Mouse (Mus musculus): ENCODE results near the gene Ocm.
"Not testable (repeated sequence)": the region's sequence is repeated elsewhere in the genome, so short reads cannot be mapped to it uniquely, and the experiment has no call there.

The Ocm gene

DNA sequence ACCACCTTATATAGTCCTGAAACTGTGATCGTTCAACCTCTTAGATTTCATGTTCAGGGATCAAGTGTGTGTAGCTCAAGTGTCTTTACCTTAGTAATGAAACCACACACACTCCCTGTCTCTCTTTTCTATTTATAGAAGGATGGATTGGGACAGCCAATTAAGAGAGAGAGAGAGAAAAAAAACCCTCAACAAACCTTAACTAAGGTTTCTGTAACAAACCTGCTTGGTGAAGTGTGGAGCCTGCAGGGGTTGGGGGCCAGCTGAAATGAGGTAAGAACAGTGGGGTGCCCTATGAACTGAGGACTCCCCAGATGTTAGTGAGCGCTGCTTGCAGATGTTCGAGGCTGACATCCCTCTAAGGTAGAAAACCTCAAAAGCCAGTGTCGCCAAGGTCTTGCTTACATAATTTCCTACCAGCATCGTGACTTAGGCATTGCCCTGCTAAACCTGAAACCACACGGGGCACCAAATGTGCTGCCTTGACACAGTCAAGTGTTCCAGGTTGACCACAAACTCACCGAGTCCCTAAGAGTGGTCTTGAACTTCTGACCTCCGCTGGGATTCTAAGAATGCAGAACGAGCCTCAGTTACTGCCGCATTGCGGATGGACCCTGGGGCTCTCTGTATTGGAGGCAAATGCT is at the start of gene Ocm:
TSS of gene Ocm (minus strand) at position 51 of the 644 bp plus-strand sequence.
- no peak for DNase-seq (ENCODE audit: low spot score in 2 of 2)

DNA sequence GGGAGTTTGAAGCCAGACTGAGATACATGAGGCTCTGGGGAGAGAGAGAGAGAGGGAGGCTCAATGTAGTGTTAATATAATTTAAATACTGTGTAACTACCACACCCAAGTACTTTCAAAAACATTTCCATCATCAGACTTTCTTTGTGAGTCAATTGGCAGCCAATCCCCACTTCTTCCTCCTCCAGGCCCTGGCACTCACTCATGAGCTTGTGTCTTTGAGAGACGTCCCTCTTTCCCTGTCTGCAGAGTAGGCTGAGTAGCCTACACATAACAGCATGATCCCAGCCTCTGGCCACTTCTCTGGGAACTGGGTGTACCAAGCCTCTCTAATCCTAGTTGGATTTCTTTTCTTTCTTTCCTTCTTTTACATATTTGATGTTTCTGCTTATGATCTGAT is 44.8 kb upstream of the Ocm start:
- DNase-seq (ENCODE audit: low spot score in 2 of 2): no peak

DNA sequence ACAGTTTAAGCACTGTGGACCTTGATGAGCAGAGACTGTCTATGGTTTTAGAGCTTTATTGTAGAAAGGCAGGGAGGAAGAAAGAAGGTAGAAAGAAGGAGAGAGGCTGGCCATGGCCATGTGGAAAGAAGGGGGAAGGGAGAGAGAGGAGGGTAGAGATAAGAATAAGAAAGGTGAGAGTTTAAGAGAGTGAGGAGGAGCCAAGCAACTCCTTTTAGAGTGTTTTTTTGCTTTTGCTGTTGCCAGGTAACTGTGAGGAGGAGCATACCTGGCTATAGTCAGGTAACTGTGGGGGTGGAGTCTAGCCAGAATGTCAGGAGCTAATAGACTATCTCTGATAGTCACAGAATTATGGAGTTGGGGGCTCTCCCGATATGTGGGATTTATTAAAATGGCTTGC is 43.6 kb upstream of the Ocm start:
- no peak for DNase-seq (ENCODE audit: low spot score in 2 of 2)

DNA sequence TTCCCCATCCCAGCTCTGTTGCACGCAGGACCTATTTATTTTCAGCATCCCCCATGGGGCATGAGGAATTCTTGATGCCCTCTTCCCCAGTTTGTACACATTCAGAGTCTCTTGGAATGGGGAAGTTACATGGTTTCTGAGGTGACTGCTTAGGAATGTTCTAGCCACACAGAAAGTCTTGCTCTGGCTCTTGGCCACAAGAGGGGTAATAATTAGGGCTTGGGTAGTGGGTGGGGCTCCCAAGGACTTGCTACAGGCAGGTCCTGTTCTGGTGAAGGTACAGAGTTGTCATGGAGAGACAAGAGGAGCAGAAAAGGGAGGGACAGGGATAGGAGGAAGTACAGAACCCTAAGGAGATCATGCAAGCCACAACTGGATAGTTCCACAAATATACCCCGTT is 39.6 kb upstream of the Ocm start:
- DNase-seq (ENCODE audit: low spot score in 2 of 2): peak; percentile 19 to 24

DNA sequence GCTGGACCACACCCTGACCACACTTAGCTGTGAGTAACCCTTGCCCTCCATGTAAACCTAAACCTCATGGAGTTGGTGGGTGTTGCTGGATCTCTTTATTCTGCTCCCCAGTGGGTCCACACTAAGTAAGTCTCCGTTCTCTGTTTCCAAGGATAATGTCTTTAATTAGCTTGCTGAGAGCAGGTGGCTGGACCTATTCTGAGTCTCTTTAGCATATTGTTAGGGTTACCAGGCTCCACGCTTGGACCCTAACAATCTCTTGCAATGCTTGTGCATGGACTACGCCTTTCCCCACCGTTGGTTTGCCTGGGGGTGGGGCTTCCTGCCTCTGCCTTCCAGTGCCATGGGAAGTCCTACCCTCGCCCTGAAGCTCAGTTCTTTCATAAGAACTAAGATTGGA is 37.6 kb upstream of the Ocm start:
- no peak for DNase-seq (ENCODE audit: low spot score in 2 of 2)

DNA sequence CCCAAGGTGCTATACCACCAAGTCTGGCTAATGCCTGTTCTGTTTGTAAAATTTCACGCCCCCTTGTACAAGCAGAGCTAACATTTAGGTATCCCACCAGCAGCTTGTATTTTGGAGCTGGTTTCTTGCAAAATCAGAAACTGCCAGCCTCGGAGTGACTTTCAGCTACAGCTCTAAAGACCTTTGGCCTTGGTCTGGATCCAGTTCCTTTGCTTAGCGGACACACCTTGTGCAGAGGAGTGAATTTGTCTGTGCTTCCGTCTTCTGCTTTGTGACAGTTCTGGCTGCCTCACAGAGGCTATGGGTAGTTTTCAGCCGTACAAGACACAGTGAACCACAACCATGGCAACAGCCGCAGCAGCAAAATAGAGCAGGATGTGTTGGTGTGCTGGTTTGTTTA is 27.9 kb upstream of the Ocm start:
- DNase-seq (ENCODE audit: low spot score in 2 of 2): no peak

DNA sequence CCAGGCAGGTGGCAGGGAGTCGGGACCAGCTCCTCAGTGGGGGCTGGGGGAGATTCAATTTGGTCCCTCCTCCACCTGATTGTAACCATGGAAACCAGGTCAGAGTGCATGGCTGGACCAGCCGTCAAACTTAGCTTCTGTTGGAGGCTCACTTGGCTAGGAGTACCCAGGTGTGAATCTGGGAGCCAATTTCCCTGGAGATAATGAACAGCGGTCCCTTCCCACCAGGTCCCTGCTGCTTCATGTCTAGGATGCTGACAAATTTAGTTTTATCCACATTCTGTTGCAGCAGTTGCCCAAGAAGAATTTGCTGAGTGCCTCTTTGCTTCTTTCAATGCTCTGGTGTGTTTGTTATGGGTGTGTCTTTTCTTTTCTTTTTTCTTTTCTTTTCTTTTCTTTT is 27.0 kb upstream of the Ocm start:
- DNase-seq (ENCODE audit: low spot score in 2 of 2): no peak

DNA sequence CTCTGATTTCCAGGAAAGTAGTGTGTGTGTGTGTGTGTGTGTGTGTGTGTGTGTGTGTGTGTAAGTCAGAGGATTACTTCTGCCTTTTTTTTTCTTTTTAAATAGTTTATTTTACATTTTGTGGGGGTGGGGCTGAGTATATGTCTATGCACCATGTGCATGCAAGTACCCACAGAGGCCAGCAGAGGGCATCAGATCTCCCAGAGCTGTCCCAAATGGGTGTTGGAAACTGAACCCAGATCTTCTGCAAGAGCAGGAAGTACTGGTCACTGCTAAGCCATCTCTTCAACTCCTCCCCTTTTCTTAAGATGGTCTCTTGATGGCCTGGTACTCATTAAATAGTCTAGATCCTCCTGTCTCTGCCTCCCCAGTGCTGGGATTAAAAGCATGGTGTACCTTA is 24.8 kb upstream of the Ocm start:
- no peak for DNase-seq (ENCODE audit: low spot score in 2 of 2)

DNA sequence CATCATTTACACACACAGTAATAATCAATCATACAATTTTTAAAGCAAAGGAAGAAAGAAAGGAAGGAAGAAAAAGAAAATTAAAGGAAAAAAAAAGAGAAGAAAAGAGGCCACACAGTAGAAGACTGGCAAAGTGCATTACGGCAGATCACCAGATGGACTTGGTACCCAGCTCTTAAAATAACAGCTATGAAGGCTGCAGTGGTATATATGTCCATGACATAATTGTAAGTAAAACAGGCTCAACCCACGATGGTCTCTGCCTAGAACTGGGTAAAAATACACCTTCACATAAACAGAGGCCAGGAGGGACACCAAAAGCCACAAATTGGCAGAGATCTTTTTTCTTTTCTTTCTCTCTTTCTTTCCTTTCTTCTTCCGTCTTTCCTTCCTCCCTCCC is 23.4 kb upstream of the Ocm start:
- no peak for DNase-seq (ENCODE audit: low spot score in 2 of 2)

DNA sequence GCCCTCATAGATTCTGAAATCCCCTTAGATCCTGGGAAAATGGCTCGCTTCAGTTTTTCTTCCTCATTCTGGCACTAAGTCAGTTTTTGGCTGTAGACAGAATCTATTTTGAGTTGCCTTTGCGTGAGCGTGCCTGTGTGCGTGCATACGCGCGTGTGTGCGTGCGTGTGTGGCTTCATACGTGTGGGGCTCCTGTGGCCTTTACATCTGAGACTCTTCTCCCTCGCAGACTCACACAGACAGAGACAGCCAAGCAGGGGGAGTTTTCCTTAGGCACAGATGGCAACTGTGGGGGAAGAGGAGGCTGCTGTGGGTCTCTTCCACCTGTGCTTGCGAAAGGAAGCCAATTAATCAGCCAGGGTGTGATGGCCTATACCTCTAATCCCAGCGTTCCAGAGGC is 20.9 kb upstream of the Ocm start:
- DNase-seq (ENCODE audit: low spot score in 2 of 2): no peak

DNA sequence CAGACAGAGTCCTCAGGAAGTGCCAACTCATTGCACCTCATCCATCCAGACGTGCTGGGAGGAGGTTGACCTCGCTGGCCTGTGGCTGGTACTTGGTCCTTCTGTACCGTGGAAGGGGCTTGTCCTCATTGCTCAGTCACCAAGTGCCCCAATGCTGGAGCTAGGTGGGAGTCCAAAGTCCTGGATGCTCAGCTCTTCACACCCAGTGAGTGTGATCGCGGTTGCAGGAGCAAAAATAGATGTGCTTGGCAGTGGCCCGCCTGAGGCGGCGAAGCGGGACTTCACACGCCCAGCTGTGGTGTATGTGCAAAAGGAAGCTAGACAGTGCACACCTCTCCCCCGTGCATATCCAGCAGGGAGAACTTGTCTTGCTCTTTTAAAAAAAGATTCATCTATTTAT is 16.7 kb upstream of the Ocm start:
- no peak for DNase-seq (ENCODE audit: low spot score in 2 of 2)

DNA sequence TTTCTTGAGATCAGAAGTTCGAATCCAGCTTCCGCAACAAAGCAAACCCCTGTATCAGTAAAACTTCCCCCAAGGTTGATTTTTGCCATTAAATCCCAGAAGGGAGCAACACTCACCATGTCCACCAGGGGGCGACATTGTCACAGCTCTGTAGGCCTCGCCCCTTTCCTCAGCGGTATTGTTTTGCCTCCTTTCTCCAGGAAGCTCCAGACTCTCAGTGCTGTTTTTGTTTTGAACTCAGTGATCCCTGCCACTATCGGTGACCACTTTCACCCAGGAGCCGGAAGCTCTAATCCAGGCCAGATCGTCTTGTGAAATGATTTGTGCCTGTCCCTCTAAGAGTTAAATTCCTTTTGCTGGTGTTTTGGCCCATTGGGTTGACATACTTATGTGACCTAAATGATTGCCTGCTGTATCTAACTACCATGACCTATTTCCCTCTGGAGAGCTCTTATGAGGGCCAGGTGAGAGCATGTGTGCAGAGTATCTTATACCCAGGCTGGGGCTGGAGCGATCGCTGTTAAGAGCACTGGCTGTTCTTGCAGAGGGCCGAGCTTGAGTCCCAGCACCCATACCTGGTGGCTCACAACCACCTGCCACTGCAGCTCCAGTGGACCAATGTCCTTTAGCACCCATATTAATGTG is 14.4 kb upstream of the Ocm start:
- peak; percentile 56 to 69 for DNase-seq (ENCODE audit: low spot score in 2 of 2)

DNA sequence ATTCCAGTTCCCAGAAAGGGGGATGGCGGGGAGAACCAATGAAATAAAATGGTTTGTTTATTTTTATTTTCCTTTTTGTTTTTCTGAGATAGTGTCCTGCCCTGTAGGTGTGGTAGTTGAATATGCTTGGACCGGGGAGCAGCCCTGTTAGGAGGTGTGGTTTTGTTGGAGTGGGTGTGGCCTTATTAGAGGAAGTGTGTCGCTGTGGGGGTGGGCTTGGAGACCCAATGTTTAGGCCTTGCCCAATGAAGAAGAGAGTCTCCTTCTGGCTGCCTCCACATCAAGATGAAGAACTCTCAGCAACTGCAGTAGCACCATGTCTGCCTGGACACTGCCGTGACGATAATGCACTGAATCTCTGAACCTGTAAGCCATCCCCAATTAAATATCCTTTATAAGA is 13.4 kb upstream of the Ocm start:
- DNase-seq (ENCODE audit: low spot score in 2 of 2): no peak

DNA sequence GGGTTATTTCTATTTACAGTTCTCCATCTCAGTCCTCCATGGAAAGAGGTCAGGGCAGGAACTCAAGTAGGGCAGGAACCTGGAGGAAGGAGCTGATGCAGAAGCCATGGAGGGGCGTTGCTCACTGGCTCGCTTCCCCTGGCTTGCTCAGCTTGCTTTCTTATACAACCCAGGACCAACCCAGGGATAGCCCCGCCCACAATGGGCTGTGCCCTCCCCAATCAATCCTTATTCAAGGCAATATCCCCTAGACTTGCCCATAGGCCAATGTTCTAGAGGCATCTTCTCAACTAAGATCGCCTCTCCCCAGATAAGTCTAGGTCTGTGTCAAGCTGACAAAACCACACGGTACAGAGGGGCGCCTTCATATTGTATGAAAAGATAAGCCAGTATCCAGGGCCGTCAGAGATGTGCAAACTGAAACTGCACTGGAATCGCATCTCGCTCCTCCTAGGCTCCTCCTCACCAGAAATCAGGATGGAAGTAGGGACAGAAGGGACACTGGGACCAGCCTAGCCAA is 12.7 kb upstream of the Ocm start:
- no peak for DNase-seq (ENCODE audit: low spot score in 2 of 2)

DNA sequence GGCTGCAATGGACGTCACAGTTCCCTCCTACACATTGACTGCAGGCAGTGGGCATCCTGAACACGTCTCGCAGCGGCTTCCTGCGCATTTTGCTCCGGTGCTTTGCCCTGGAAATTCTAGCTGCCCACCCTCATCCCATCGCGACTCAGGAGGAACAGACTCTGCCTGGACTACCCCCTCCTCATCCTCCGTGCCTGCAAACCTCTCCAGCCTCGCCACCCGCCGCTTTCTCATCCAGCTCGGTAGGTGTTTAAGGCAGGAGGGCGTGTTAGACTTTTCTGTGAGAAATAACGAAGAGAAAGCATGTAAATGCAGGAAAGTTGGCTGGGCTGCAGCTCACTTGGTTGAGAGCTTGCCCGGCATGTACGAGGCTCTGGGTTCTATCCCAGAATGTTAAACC is 10.5 kb upstream of the Ocm start:
- no peak for DNase-seq (ENCODE audit: low spot score in 2 of 2)

DNA sequence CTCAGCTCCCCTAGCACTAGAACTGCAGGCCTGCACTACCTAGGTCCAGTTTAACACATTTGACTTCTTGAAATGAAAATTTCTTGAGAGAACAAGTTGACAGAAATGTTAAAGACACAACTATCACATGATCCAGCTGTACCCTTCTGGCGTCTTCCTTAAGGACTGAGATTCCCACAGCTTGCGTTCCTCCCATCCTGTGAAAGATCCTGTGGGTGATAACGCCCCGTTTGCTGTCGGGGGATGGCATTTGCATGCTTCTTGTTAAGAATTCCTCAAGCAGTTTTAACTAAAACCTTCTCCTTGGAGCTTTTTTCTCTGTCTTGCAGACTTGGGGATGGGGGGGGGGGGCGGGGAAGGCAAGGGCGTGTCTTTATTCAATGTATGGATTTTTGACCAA is 8.1 kb upstream of the Ocm start:
- DNase-seq (ENCODE audit: low spot score in 2 of 2): no peak

DNA sequence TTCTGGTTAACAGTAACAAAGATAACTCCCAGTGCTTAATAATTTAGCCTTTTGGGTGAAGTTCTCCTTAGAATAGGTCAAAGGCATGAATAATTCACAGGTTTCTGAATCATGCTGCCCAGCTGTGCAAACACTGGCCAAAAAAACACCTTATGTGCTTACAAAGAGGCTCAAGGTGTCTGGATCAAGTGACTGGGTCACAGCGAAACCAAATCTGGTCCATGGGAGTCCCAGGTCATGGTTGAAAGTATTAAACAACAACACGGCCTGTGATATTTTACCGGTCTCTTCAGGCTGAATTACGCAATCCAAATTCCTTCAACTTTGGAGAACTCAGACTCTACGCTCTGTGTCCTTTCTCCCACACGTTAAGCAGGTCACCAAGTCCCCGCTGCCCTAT is 6.0 kb upstream of the Ocm start:
- no peak for DNase-seq (ENCODE audit: low spot score in 2 of 2)

DNA sequence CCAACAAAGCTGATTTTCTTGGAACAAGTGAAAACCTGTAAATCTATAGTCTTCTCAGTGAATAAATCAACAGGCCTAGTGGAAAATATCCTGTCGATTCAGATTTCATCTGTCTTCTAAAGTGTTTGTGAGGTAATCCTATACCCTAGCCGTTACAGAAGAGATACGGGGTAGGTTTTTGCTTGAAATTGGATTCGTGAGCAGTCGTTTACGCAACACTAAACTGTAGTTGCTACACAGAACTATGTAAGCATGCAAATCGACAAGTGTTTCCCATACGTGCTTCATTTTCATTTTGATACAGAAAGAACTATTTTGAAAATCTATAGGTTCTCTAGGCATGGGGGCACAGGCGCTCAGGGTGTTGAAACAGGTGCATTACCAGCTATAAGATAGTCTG is 10.6 kb downstream of the Ocm start:
- no peak for DNase-seq (ENCODE audit: low spot score in 2 of 2)

DNA sequence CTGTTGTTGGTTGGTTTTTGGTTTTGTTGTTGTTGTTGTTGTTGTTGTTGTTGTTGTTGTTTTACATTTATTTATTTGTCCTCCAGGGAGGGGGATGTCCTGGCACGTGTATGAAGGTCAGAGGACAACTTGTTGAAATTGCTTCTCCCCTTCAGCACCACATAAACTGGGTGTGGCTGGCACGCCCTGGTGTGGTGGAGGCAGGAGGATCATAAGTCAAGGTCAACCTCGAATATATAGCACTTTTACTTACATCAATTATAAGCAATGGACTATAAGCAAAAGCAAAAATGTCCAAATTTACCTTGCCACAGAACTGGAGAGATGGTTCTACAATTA is 11.2 kb downstream of the Ocm start:
- DNase-seq (ENCODE audit: low spot score in 2 of 2): no peak

DNA sequence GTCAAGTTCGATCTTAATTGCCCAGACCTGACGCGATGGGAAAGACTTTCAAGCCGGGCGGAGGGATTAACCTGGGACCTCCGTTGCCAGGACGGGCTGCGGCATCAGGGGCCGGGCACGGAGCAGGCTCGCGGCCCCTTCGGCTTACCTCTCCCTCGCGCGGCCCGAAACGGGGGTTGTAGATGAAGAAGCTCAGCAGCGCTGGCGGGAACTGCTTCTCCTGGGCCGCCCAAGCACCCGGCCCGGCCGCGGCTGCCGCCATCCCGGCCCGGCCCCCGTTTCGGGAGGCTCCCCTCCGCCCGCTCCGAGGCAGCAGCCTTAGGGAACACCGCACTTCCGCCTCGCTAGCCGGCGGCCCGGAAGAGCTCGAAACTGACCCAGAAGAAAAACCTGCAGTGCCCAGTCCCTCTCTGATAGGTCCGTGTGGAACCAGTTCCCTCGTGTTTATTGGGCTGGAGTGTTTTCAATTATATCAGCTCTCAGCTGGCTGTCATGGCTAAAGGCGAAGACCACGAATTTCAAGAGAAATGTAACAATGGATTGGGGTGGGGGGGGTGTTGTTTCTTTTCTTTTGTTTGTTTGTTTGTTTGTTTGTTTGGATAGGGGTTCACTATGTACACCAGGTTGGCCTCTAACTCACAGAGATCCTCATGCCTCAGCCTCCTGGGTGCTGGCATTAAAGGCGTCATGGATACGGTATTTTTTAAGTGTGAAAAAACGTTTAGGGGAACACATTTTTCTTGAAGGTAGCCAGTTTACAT is 11.7 kb downstream of the Ocm start, which contains the start of gene Ccz1:
TSS of gene Ccz1 (minus strand) at position 327 of the 761 bp plus-strand sequence.
- DNase-seq (ENCODE audit: low spot score in 2 of 2): peak; percentile 65 to 74

DNA sequence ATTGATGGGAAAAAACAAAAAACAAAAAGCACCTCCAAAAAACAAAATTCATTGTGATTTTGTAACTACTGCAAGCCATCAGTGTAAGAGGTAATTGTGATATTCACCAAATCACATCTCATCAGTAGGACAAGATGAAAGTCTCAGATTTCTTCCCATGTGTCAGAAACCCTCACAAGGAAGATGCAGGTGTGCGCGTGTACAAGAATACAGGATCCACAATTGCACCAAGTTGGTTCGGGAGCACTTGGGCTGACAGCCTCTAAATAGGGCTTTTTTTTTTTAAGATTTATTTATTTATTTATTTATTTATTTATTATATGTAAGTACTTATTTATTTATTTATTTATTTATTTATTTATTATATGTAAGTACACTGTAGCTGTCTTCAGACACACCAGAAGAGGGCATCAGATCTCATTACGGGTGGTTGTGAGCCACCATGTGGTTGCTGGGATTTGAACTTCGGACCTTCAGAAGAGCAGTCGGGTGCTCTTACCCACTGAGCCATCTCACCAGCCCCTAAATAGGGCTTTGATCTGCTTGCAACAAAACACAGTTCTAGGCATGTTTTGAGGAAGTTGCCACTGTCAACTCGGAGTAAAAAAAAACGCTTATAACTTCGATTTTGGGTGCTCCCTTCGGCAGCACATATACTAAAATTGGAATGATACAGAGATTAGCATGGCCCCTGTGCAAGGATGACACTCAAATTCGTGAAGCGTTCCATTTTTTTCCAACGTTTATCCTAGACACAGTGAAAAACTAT is 12.9 kb downstream of the Ocm start:
- not testable (repeated sequence) for DNase-seq (ENCODE audit: low spot score in 2 of 2)

DNA sequence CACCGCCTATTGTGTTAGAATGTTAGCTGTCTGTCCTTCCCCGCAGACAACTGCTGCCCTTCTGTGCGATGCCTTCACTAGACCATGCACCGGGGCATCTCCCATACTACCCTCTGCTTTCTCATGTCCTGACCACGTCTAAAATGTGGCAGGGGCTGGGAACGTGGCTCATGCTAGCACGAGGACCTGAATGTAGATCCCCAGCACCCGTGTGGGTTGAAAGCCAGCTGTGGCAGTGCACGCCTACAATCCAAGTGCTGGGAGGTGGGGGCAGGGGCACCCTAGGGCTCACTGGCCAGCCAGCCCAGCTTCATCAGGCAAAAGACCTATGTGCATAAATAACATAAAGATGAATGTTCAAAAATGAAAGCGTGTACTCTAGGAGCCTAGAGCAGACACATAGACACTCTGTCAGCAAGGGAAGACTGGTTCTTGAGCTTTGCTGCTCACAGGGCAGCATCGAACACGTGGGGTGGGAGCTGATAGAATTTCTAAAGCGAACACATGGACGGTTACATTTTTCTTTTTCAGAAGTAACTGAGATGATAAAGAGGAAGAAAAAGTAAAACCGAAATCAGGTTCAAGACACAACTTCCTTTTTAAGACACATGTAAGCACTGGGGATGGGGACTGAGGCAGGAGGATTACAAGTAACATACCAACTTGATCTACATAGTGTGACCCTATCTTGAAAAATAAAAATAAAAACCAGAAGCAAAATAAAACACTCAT is 23.8 kb downstream of the Ocm start:
- no peak for DNase-seq (ENCODE audit: low spot score in 2 of 2)
